Mouse (Mus musculus) urinary bladder, postnatal 4 days (tissue): ENCODE measurements around the gene Aurkb.
A peak's percentile ranks its signal among the peaks of the same experiment; 100 is the strongest.

Experiments
- DNase-seq, 2 experiments: peaks; one replicate each; pipeline ENCODE4 v3.0.0; 2021 to 2022; ENCODE audit warnings: low spot score in 2 of 2

Gene Aurkb

DNA sequence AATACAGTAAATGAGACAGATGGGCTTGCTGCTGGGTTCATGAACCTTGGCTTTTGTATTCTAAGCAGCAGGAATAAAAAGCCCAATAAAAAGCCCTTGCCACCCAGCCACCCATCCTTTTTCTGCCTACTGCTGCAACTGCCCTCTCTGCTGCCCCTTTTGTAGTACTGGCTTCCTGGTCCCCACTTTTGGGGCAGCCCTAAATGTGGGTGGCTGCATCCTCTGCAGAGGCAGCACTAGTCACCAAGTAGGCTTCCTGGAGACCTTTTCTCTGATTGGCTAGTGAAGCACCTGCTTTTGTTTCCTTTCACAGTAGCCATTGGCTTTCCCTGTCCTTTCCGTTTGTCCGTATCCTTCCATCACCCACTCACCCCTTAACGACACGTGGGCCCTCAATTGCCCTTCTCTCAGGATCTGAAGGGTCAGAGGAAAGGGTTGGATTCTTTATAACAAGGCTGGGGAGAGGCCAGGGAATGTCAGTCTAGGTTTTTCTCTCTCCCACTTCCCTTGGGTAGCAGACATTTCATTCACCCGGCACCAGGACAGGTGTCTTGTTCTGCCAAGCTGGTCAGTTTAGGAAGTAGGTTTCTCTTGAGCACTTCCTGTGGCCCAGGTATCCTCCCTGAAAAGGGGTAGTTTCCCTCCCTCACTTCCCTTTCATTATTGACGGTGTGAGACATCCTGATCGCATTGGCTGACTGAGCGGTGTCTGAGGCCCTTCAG lies 52.8 kb downstream of the Aurkb start:
- no peak for DNase-seq

DNA sequence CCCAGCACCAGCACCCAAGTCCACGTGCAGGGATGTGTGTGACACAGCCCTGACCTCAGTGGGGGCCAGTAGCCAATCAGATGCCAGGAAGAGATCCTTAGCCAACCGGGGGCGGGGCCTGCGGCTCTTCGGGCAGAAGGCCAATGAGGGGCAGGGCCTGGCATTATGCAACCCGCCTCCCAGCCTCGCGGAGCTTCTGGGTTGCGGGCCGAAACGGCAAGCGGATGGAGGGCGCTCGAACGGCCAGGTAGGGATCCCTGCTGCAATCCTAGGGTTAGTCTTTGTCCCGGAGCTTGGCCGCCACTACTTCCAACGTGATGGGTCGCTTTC lies 53.3 kb downstream of the Aurkb start:
- DNase-seq, result peak; percentile 93 to 95

GRCm38 (mm10) chr11:69099177-69099914 lies 53.9 kb downstream of the Aurkb start:
- DNase-seq, result peak; percentile 80 to 81

DNA sequence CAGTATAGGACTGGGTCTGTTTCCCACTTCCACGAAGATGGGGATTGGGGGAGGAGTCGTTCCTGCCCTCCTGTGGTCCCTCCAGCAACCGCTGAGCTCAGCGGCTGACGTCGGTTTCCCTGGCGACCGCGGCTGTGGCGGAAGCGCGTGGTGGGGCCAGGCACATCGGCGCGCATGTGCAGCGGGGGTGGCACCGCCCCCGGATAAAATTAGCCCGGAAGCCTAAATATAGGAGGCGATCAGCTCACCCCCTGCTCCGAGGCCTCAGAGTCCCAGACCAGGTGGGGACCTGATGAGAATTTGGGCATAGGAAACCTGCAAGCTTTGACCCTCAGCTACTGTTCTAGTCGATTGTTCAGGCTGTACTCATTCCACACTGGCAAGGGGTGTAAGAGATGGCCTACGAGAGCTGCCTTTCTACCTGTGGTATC lies 54.5 kb downstream of the Aurkb start:
- peak; percentile 84 to 92 for DNase-seq

- no peak for DNase-seq
Observed at GRCm38 (mm10) chr11:69100639-69101360, 55.4 kb downstream of the Aurkb start.
